Mouse (Mus musculus) midbrain, embryonic 10.5 days (tissue): ENCODE data around the gene Dmp1. TPM values are rescaled to one million over a fixed set of nuclear protein-coding genes. Genes with fewer than 3 reads are reported as not detected.
A peak's percentile ranks its signal among the peaks of the same experiment; 100 is the strongest.

Source experiments
- DNase-seq: peaks from one replicate; pipeline ENCODE4 v3.0.0-alpha.2; 2017; ENCODE audit warnings: low spot score
- H3K27ac ChIP-seq: fragments of 300-500 bp; sonication (generic); replicated peaks from 2 replicates; pipeline ENCODE4 v1.5.1; 2016; ENCODE audit warnings: mild to moderate bottlenecking
- H3K27me3 ChIP-seq: fragments of 300-500 bp; sonication (generic); 2 replicates; pipeline ENCODE4 v1.6.1; 2016; ENCODE audit warnings: low read depth, mild to moderate bottlenecking; ENCODE audit not compliant: poor library complexity, severe bottlenecking
- H3K36me3 ChIP-seq: fragments of 300-500 bp; sonication (generic); 2 replicates; pipeline ENCODE4 v1.6.1; 2016; ENCODE audit warnings: mild to moderate bottlenecking, moderate library complexity
- H3K4me1 ChIP-seq: fragments of 300-500 bp; sonication (generic); 2 replicates; pipeline ENCODE4 v1.6.1; 2016
- H3K4me3 ChIP-seq: fragments of 300-500 bp; sonication (generic); 2 replicates; pipeline ENCODE4 v1.5.1; 2016; ENCODE audit warnings: mild to moderate bottlenecking, moderate library complexity
- H3K9me3 ChIP-seq: fragments of 300-500 bp; sonication (generic); replicated peaks from 2 replicates; pipeline ENCODE4 v1.6.1; 2016; ENCODE audit warnings: mild to moderate bottlenecking
- WGBS: fragments of 180-500 bp; shearing (Covaris S2); methylation state at CpG from one replicate; pipeline ENCODE4 v1.1.7; 2016; 5-methylcytosine and 5-hydroxymethylcytosine counted together
- polyA plus RNA-seq: library from polyadenylated mRNA; unstranded; fragments of >200 nt; fragmentation: Nextera tagmentation; extraction: Ambion mirVana; gene quantifications from 2 replicates; pipeline ENCODE4 v1.2.1, GENCODE M21; 2016

Dmp1 gene
- polyA plus RNA-seq, 1 experiment from 2014 or later: 0.63 TPM

- WGBS: 31% methylated on average over 5 of the region's 5 CpGs
Observed at GRCm38 (mm10) chr5:104218926-104219325, 16.5 kb downstream of the Dmp1 start.

GRCm38 (mm10) chr5:104224299-104224698, 21.9 kb downstream of the Dmp1 start:
- no peaks in the 10 kb centered on the region for H3K4me1 ChIP-seq
- no peaks in the 10 kb centered on the region for H3K27me3 ChIP-seq
- no peaks in the 10 kb centered on the region for H3K9me3 ChIP-seq
- DNase-seq: no peak
- no peaks in the 10 kb centered on the region for H3K36me3 ChIP-seq
- 87% methylated on average over 3 of the region's 3 CpGs for WGBS
- H3K27ac ChIP-seq: no peak overlapping the region
- no peak overlapping the region for H3K4me3 ChIP-seq

More at GRCm38 (mm10) chr5:104218926-104219325, 16.5 kb downstream of the Dmp1 start:
- Histone ChIP-seq H3K27ac (no peak overlapping the region), H3K9me3 (no peaks in the 10 kb centered on the region), H3K27me3 (no peaks in the 10 kb centered on the region), H3K4me3 (no peak overlapping the region), H3K36me3 (no peaks in the 10 kb centered on the region), H3K4me1 (no peaks in the 10 kb centered on the region)
- peak; percentile 24 for DNase-seq

- no peaks in the 10 kb centered on the region for H3K9me3 ChIP-seq
- no peak overlapping the region for H3K4me3 ChIP-seq
- no peaks in the 10 kb centered on the region for H3K4me1 ChIP-seq
- H3K27ac ChIP-seq: no peak overlapping the region
- H3K27me3 ChIP-seq: no peaks in the 10 kb centered on the region
- no peak for DNase-seq
- no peaks in the 10 kb centered on the region for H3K36me3 ChIP-seq
Observed at GRCm38 (mm10) chr5:104224750-104225149, 22.3 kb downstream of the Dmp1 start.

- Histone ChIP-seq H3K4me1 (no peaks in the 10 kb centered on the region), H3K27ac (no peak overlapping the region), H3K27me3 (no peaks in the 10 kb centered on the region), H3K36me3 (no peaks in the 10 kb centered on the region), H3K4me3 (no peak overlapping the region), H3K9me3 (no peaks in the 10 kb centered on the region)
- DNase-seq: no peak
- 18% methylated on average over 1 of the region's 1 CpGs for WGBS
Observed at GRCm38 (mm10) chr5:104228497-104228896, 26.1 kb downstream of the Dmp1 start.

GRCm38 (mm10) chr5:104236741-104237140, 34.3 kb downstream of the Dmp1 start:
- Histone ChIP-seq H3K27ac (no peak overlapping the region), H3K4me3 (no peak overlapping the region), H3K4me1 (no peaks in the 10 kb centered on the region), H3K9me3 (no peaks in the 10 kb centered on the region), H3K27me3 (no peaks in the 10 kb centered on the region), H3K36me3 (no peaks in the 10 kb centered on the region)
- no peak for DNase-seq
- WGBS: 87% methylated on average over 8 of the region's 8 CpGs

- Histone ChIP-seq H3K27me3 (no peaks in the 10 kb centered on the region), H3K36me3 (no peaks in the 10 kb centered on the region), H3K4me1 (no peaks in the 10 kb centered on the region), H3K4me3 (no peak overlapping the region), H3K27ac (no peak overlapping the region), H3K9me3 (no peaks in the 10 kb centered on the region)
- no peak for DNase-seq
- WGBS: 88% methylated on average over 9 of the region's 9 CpGs
Observed at GRCm38 (mm10) chr5:104239674-104240378, 37.4 kb downstream of the Dmp1 start.

- WGBS: 87% methylated on average over 2 of the region's 2 CpGs
- Histone ChIP-seq H3K27ac (no peak overlapping the region), H3K4me1 (no peaks in the 10 kb centered on the region), H3K27me3 (no peaks in the 10 kb centered on the region), H3K36me3 (no peaks in the 10 kb centered on the region), H3K4me3 (no peak overlapping the region), H3K9me3 (no peaks in the 10 kb centered on the region)
- no peak for DNase-seq
Observed at GRCm38 (mm10) chr5:104244261-104244660, 41.8 kb downstream of the Dmp1 start.

GRCm38 (mm10) chr5:104251811-104252210, 49.4 kb downstream of the Dmp1 start:
- no peaks in the 10 kb centered on the region for H3K4me1 ChIP-seq
- H3K4me3 ChIP-seq: no peak overlapping the region
- H3K36me3 ChIP-seq: no peaks in the 10 kb centered on the region
- DNase-seq: no peak
- H3K9me3 ChIP-seq: no peaks in the 10 kb centered on the region
- H3K27me3 ChIP-seq: no peaks in the 10 kb centered on the region
- 94% methylated on average over 5 of the region's 5 CpGs for WGBS
- H3K27ac ChIP-seq: no peak overlapping the region

GRCm38 (mm10) chr5:104256585-104256984, 54.2 kb downstream of the Dmp1 start:
- Histone ChIP-seq H3K27me3 (no peaks in the 10 kb centered on the region), H3K4me1 (no peaks in the 10 kb centered on the region), H3K36me3 (no peaks in the 10 kb centered on the region), H3K4me3 (no peak overlapping the region), H3K9me3 (no peaks in the 10 kb centered on the region), H3K27ac (no peak overlapping the region)
- no peak for DNase-seq
- 83% methylated on average over 3 of the region's 3 CpGs for WGBS

- no peak overlapping the region for H3K4me3 ChIP-seq
- no peak overlapping the region for H3K27ac ChIP-seq
- H3K4me1 ChIP-seq: no peaks in the 10 kb centered on the region
- no peak for DNase-seq
- no peaks in the 10 kb centered on the region for H3K9me3 ChIP-seq
- WGBS: 79% methylated on average over 4 of the region's 4 CpGs
- H3K27me3 ChIP-seq: no peaks in the 10 kb centered on the region
- H3K36me3 ChIP-seq: no peaks in the 10 kb centered on the region
Observed at GRCm38 (mm10) chr5:104261908-104262461, 59.6 kb downstream of the Dmp1 start.

- no peak for DNase-seq
- no peaks in the 10 kb centered on the region for H3K4me1 ChIP-seq
- no peaks in the 10 kb centered on the region for H3K9me3 ChIP-seq
- no peak overlapping the region for H3K4me3 ChIP-seq
- no peaks in the 10 kb centered on the region for H3K27me3 ChIP-seq
- no peak overlapping the region for H3K27ac ChIP-seq
- H3K36me3 ChIP-seq: no peaks in the 10 kb centered on the region
- WGBS: 86% methylated on average over 13 of the region's 13 CpGs
Observed at GRCm38 (mm10) chr5:104263014-104263776, 60.8 kb downstream of the Dmp1 start.
